Mouse (Mus musculus) limb, embryonic 15.5 days (tissue): ENCODE results near the gene Sec1. TPM values are rescaled to one million over a fixed set of nuclear protein-coding genes. Genes with fewer than 3 reads are reported as not detected.
A peak's percentile ranks its signal among the peaks of the same experiment; 100 is the strongest.

ENCODE experiments used
- ATAC-seq: fragments of 200-750 bp; cut with Nextera tagmentation; 2 replicates; pipeline ENCODE4 v1.8.0; 2017; ENCODE audit warnings: low read depth, moderate TSS enrichment; ENCODE audit not compliant: insufficient number of reproducible peaks, low FRiP score, low TSS enrichment
- H3K27ac ChIP-seq: fragments of 300-500 bp; sonication (generic); 2 replicates; pipeline ENCODE4 v1.5.1; 2015; ENCODE audit warnings: moderate library complexity, mild to moderate bottlenecking, inconsistent platforms
- H3K27me3 ChIP-seq: fragments of 300-500 bp; sonication (generic); 2 replicates; pipeline ENCODE4 v1.6.1; 2015; ENCODE audit warnings: inconsistent platforms
- H3K36me3 ChIP-seq: fragments of 300-500 bp; sonication (generic); 2 replicates; pipeline ENCODE4 v1.6.1; 2015; ENCODE audit warnings: inconsistent platforms
- H3K4me1 ChIP-seq: fragments of 300-500 bp; sonication (generic); 2 replicates; pipeline ENCODE4 v1.6.1; 2015; ENCODE audit warnings: inconsistent platforms
- H3K4me2 ChIP-seq: fragments of 300-500 bp; sonication (generic); 2 replicates; pipeline ENCODE4 v1.6.1; 2015; ENCODE audit warnings: mild to moderate bottlenecking, inconsistent platforms
- H3K4me3 ChIP-seq: fragments of 300-500 bp; sonication (generic); 2 replicates; pipeline ENCODE4 v1.5.1; 2015; ENCODE audit warnings: mild to moderate bottlenecking, inconsistent platforms
- H3K9ac ChIP-seq: fragments of 300-500 bp; sonication (generic); 2 replicates; pipeline ENCODE4 v1.6.1; 2015; ENCODE audit warnings: inconsistent platforms
- H3K9me3 ChIP-seq: fragments of 300-500 bp; sonication (generic); 2 replicates; pipeline ENCODE4 v1.6.1; 2016; ENCODE audit warnings: inconsistent platforms
- WGBS: fragments of 180-500 bp; shearing (Covaris S2); methylation state at CpG from one replicate; pipeline ENCODE4 v1.1.7; 2015; 5-methylcytosine and 5-hydroxymethylcytosine counted together
- polyA plus RNA-seq: library from polyadenylated mRNA; unstranded; fragments of >200 nt; fragmentation: Nextera tagmentation; extraction: Ambion mirVana; gene quantifications from 2 replicates; pipeline ENCODE4 v1.2.1, GENCODE M21; 2015

The Sec1 gene
- polyA plus RNA-seq, result 0.56 and 0.97 TPM in 2 replicates

- H3K27me3 ChIP-seq, result peaks cover 7% of the 10 kb centered on the region
- whole genome bisulfite sequencing, result 91% methylated on average over 50 of the region's 50 CpGs
- no peaks in the 10 kb centered on the region for H3K36me3 ChIP-seq
- no peaks in the 10 kb centered on the region for H3K9me3 ChIP-seq
- peak within 1 kb of the TSS; percentile 38; the same call in 1 of the 2 replicates for H3K27ac ChIP-seq
- H3K4me1 ChIP-seq, result peaks cover 2% of the 10 kb centered on the region; the same call in 1 of the 2 replicates
- H3K4me2 ChIP-seq, result no peak within 1 kb of the TSS
- ATAC-seq, result no peak; the same call in 1 of the 2 replicates
- H3K4me3 ChIP-seq, result no peak within 1 kb of the TSS
- no peak within 1 kb of the TSS for H3K9ac ChIP-seq
Observed at GRCm38 (mm10) chr7:45693921-45694591, at the start of gene Sec1. Sec1 (minus strand) TSS chr7:45694402.

GRCm38 (mm10) chr7:45742338-45742737 lies 48.1 kb upstream of the Sec1 start:
- no peak for ATAC-seq
- no peak overlapping the region for H3K9ac ChIP-seq
- WGBS, result 39% methylated on average over 19 of the region's 19 CpGs
- H3K4me1 ChIP-seq, result peaks cover 8% of the 10 kb centered on the region
- H3K9me3 ChIP-seq, result no peaks in the 10 kb centered on the region
- H3K4me3 ChIP-seq, result peak overlapping the region; percentile 36
- peak overlapping the region; percentile 48 for H3K4me2 ChIP-seq
- H3K27me3 ChIP-seq, result no peaks in the 10 kb centered on the region
- H3K27ac ChIP-seq, result no peak overlapping the region
- no peaks in the 10 kb centered on the region for H3K36me3 ChIP-seq

- Histone ChIP-seq H3K4me2 (peak overlapping the region; percentile 48), H3K27ac (no peak overlapping the region), H3K4me3 (peak overlapping the region; percentile 36), H3K36me3 (no peaks in the 10 kb centered on the region), H3K9ac (no peak overlapping the region), H3K9me3 (no peaks in the 10 kb centered on the region), H3K4me1 (peaks cover 8% of the 10 kb centered on the region), H3K27me3 (no peaks in the 10 kb centered on the region)
- no peak for ATAC-seq
- WGBS, result 32% methylated on average over 11 of the region's 11 CpGs
Observed at GRCm38 (mm10) chr7:45741777-45742176, 47.6 kb upstream of the Sec1 start.

- no peak for ATAC-seq
- H3K4me3 ChIP-seq, result no peak overlapping the region
- H3K4me1 ChIP-seq, result peaks cover 8% of the 10 kb centered on the region
- no peak overlapping the region for H3K27ac ChIP-seq
- no peak overlapping the region for H3K4me2 ChIP-seq
- no peaks in the 10 kb centered on the region for H3K9me3 ChIP-seq
- 83% methylated on average over 12 of the region's 12 CpGs for WGBS
- no peak overlapping the region for H3K9ac ChIP-seq
- no peaks in the 10 kb centered on the region for H3K27me3 ChIP-seq
- no peaks in the 10 kb centered on the region for H3K36me3 ChIP-seq
Observed at GRCm38 (mm10) chr7:45741308-45741707, 47.1 kb upstream of the Sec1 start.

- H3K27me3 ChIP-seq, result no peaks in the 10 kb centered on the region
- no peak for ATAC-seq
- no peak overlapping the region for H3K27ac ChIP-seq
- no peak overlapping the region for H3K9ac ChIP-seq
- peaks cover 8% of the 10 kb centered on the region for H3K4me1 ChIP-seq
- no peaks in the 10 kb centered on the region for H3K9me3 ChIP-seq
- H3K36me3 ChIP-seq, result no peaks in the 10 kb centered on the region
- no peak overlapping the region for H3K4me2 ChIP-seq
- no peak overlapping the region for H3K4me3 ChIP-seq
- 68% methylated on average over 10 of the region's 10 CpGs for WGBS
Observed at GRCm38 (mm10) chr7:45739820-45740219, 45.6 kb upstream of the Sec1 start.

GRCm38 (mm10) chr7:45739162-45739763 lies 45.1 kb upstream of the Sec1 start:
- no peaks in the 10 kb centered on the region for H3K36me3 ChIP-seq
- peak; percentile 68; the same call in 1 of the 2 replicates for ATAC-seq
- no peak overlapping the region for H3K4me3 ChIP-seq
- H3K9ac ChIP-seq, result no peak overlapping the region
- no peak overlapping the region for H3K4me2 ChIP-seq
- no peaks in the 10 kb centered on the region for H3K27me3 ChIP-seq
- no peak overlapping the region for H3K27ac ChIP-seq
- H3K9me3 ChIP-seq, result no peaks in the 10 kb centered on the region
- 6% methylated on average over 9 of the region's 9 CpGs for WGBS
- H3K4me1 ChIP-seq, result peaks cover 8% of the 10 kb centered on the region

- Histone ChIP-seq H3K27me3 (no peaks in the 10 kb centered on the region), H3K27ac (no peak overlapping the region), H3K4me1 (peaks cover 13% of the 10 kb centered on the region), H3K4me3 (no peak overlapping the region), H3K4me2 (no peak overlapping the region), H3K9ac (no peak overlapping the region), H3K36me3 (peaks cover 5% of the 10 kb centered on the region; the same call in 1 of the 2 replicates), H3K9me3 (no peaks in the 10 kb centered on the region)
- no peak for ATAC-seq
- WGBS, result 73% methylated on average over 5 of the region's 5 CpGs
Observed at GRCm38 (mm10) chr7:45733477-45733876, 39.3 kb upstream of the Sec1 start.

GRCm38 (mm10) chr7:45730727-45731431 lies 36.7 kb upstream of the Sec1 start:
- no peak overlapping the region for H3K4me3 ChIP-seq
- no peaks in the 10 kb centered on the region for H3K9me3 ChIP-seq
- 0 out of 2 replicates have a peak overlapping the region, but pooled peaks have one; percentile 3 for H3K27ac ChIP-seq
- H3K4me2 ChIP-seq, result no peak overlapping the region
- peaks cover 13% of the 10 kb centered on the region for H3K4me1 ChIP-seq
- H3K27me3 ChIP-seq, result no peaks in the 10 kb centered on the region
- H3K36me3 ChIP-seq, result peaks cover 20% of the 10 kb centered on the region
- ATAC-seq, result no peak
- WGBS, result 11% methylated on average over 16 of the region's 16 CpGs
- H3K9ac ChIP-seq, result no peak overlapping the region

GRCm38 (mm10) chr7:45727625-45728024 lies 33.4 kb upstream of the Sec1 start:
- Histone ChIP-seq H3K4me1 (peaks cover 13% of the 10 kb centered on the region), H3K4me2 (no peak overlapping the region), H3K4me3 (no peak overlapping the region), H3K27ac (no peak overlapping the region), H3K9ac (no peak overlapping the region), H3K9me3 (no peaks in the 10 kb centered on the region), H3K36me3 (peaks cover 51% of the 10 kb centered on the region), H3K27me3 (no peaks in the 10 kb centered on the region)
- no peak for ATAC-seq
- 69% methylated on average over 3 of the region's 3 CpGs for WGBS

GRCm38 (mm10) chr7:45726419-45726818 lies 32.2 kb upstream of the Sec1 start:
- H3K9ac ChIP-seq, result no peak overlapping the region
- H3K36me3 ChIP-seq, result peaks cover 63% of the 10 kb centered on the region
- H3K4me2 ChIP-seq, result no peak overlapping the region
- no peaks in the 10 kb centered on the region for H3K9me3 ChIP-seq
- H3K27ac ChIP-seq, result no peak overlapping the region
- no peak for ATAC-seq
- no peak overlapping the region for H3K4me3 ChIP-seq
- H3K4me1 ChIP-seq, result peaks cover 12% of the 10 kb centered on the region
- WGBS, result 92% methylated on average over 10 of the region's 10 CpGs
- H3K27me3 ChIP-seq, result no peaks in the 10 kb centered on the region

- WGBS, result 90% methylated on average over 11 of the region's 11 CpGs
Observed at GRCm38 (mm10) chr7:45725713-45726112, 31.5 kb upstream of the Sec1 start, which contains the start of gene Spaca4. Spaca4 (minus strand) TSS chr7:45725813.

GRCm38 (mm10) chr7:45725151-45725550 lies 30.9 kb upstream of the Sec1 start:
- no peak overlapping the region for H3K4me3 ChIP-seq
- H3K27me3 ChIP-seq, result no peaks in the 10 kb centered on the region
- no peak for ATAC-seq
- peaks cover 8% of the 10 kb centered on the region; the same call in 1 of the 2 replicates for H3K4me1 ChIP-seq
- no peak overlapping the region for H3K9ac ChIP-seq
- no peak overlapping the region for H3K27ac ChIP-seq
- H3K4me2 ChIP-seq, result no peak overlapping the region
- no peaks in the 10 kb centered on the region for H3K9me3 ChIP-seq
- WGBS, result 96% methylated on average over 9 of the region's 9 CpGs
- peaks cover 76% of the 10 kb centered on the region for H3K36me3 ChIP-seq

More at GRCm38 (mm10) chr7:45725713-45726112, 31.5 kb upstream of the Sec1 start, which contains the start of gene Spaca4:
- no peaks in the 10 kb centered on the region for H3K27me3 ChIP-seq
- no peaks in the 10 kb centered on the region for H3K9me3 ChIP-seq
- H3K4me2 ChIP-seq, result no peak within 1 kb of the TSS
- ATAC-seq, result no peak
- H3K9ac ChIP-seq, result no peak within 1 kb of the TSS
- H3K36me3 ChIP-seq, result peaks cover 70% of the 10 kb centered on the region
- H3K4me1 ChIP-seq, result peaks cover 10% of the 10 kb centered on the region
- H3K27ac ChIP-seq, result no peak within 1 kb of the TSS
- no peak within 1 kb of the TSS for H3K4me3 ChIP-seq
